Mouse (Mus musculus) retina, postnatal 1 day (tissue): ENCODE results near the gene Pgghg.
A peak's percentile ranks its signal among the peaks of the same experiment; 100 is the strongest.
"Not testable (repeated sequence)": the region's sequence is repeated elsewhere in the genome, so short reads cannot be mapped to it uniquely, and the experiment has no call there.

ENCODE experiments used
- DNase-seq: peaks from one replicate; pipeline ENCODE4 v3.0.0-alpha.2; 2012

Pgghg gene

DNA sequence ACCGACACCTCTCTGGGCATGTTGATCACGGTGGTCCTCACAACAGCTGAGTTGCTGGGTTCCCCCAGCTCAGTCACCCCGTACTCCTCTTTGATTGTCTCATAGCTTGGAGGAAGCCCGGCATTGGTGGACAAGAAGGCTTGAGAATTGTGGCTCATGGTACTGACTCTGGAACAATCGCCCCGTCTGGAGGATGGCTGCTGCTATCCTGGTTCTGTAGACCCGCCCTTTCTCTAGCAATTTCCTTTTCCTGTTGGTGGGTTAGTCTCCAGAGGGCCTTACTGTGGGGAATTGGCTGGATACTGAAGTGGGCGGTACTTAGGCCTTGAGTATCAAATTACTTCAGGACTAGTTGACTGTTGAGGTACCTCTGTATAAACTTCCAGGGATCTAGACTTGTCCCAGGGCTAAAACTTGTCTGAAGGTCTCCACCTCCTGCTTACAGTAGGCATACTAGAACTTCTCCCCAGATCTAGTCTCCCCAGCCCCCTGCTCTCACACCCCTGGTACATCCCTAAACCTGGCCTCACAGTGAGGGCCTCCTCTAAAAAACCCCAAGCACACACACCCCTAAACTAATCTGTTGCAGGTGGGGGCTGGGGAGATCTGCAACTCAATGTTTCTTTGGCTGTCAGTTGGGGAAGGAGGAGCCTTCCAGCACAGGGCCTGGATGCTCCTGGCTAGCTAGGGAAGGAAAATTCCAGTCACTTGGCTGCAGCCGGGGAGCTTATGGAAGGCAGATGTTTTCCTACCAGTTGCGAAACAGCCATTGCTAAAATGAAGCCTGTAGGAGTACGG is 14.8 kb downstream of the Pgghg start, which contains the start of the genes Gm45717 and Ifitm2:
Gm45717 (minus strand) TSS at position 180 of the 798 bp plus-strand sequence.
Ifitm2 (minus strand) TSS at position 230 of the 798 bp plus-strand sequence.
- DNase-seq = peak; percentile 62

DNA sequence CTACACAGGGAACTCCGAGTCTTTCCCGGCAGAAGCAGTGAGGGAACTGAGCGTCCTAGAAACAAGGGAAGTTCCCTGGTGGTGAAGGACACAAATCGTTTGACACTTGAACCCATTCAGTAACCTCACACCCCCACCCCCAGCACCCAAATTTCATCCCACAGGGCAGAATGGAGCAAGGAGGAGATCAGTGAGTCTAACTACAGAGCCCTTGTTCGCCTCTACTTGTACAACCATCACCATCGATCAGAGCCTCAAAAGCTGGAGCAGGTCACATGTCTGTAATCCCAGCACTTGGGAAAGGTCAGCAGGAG is 15.3 kb downstream of the Pgghg start:
- no peak for DNase-seq

GRCm38 (mm10) chr7:140959181-140959901 is 18.1 kb downstream of the Pgghg start:
- peak; percentile 85 for DNase-seq

GRCm38 (mm10) chr7:140960026-140960425 is 18.8 kb downstream of the Pgghg start:
- no peak for DNase-seq

- no peak for DNase-seq
Measured at GRCm38 (mm10) chr7:140961416-140961815, 20.2 kb downstream of the Pgghg start.

GRCm38 (mm10) chr7:140962733-140963132 is 21.5 kb downstream of the Pgghg start:
- DNase-seq = no peak

GRCm38 (mm10) chr7:140966921-140967320 is 25.7 kb downstream of the Pgghg start, which contains the start of gene Ifitm1:
TSS of gene Ifitm1 (plus strand) at chr7:140967221.
- no peak for DNase-seq

DNA sequence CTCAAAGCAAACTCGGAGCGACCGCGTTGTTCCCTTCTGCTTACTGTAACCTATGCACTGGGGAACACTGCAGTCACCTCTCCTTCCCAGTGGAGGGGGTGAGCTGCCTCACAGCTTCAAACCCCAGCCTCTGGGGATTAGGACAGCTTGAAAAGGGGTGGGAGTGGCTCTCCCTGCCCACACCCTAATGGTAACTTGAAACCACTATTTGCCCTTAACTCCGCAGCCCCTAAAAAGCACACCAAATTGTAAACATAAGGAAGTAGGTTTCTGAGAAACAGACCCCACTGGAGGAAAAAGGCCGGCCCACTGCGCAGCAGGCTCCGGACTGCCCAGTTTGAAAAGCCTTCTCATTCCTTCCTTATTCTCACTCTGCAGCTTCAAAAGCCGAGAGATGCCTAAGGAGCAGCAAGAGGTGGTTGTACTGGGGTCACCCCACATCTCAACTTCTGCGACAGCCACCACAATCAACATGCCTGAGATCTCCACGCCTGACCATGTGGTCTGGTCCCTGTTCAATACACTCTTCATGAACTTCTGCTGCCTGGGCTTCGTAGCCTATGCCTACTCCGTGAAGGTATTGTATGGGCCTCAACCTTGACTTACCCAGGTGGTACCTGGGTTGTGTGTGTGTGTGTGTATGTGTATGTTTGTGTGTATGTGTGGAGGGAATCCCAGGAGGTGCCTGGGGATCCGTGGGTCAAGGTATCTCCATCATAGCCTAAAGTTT is 26.8 kb downstream of the Pgghg start:
- no peak for DNase-seq

DNA sequence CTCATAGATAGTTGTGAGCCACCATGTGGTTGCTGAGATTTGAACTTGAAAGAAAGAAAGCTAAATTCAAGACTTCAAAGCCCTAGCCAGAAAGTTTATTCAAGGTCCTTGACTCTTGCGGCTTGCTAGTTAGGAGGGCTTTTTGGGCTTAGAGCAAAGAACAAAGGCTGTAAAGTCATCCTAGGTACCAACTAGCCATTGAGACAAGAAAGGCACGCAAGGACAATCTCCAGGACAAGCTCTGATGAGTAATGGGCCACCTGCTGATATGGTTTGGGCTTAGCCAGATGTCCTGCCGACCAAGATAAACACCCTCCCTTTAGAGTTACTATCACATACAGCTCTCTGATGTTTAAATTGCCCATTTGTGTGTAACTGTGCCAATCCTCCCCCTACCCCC is 27.5 kb downstream of the Pgghg start:
- DNase-seq = not testable (repeated sequence)

DNA sequence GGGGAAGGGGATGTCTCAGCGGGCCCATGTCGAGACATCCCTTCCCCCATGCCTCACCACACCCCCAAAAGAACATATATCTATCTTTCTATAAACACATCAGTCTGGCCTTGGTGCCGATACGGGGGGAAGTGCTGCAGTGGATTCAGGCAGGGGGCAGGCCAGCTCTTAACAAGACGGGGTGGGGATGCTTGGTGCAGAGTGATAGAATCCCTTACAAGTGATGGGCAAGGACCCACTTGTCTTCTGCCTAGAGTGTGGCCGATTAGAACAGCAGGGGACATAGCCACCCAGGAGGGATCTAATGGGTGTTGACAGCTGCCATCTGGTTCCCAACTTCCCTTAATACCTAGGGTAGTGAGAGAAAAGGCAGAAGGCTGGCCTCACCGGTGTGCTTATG is 29.7 kb downstream of the Pgghg start:
- peak; percentile 48 for DNase-seq

GRCm38 (mm10) chr7:140971479-140972171 is 30.4 kb downstream of the Pgghg start:
- DNase-seq = no peak

DNA sequence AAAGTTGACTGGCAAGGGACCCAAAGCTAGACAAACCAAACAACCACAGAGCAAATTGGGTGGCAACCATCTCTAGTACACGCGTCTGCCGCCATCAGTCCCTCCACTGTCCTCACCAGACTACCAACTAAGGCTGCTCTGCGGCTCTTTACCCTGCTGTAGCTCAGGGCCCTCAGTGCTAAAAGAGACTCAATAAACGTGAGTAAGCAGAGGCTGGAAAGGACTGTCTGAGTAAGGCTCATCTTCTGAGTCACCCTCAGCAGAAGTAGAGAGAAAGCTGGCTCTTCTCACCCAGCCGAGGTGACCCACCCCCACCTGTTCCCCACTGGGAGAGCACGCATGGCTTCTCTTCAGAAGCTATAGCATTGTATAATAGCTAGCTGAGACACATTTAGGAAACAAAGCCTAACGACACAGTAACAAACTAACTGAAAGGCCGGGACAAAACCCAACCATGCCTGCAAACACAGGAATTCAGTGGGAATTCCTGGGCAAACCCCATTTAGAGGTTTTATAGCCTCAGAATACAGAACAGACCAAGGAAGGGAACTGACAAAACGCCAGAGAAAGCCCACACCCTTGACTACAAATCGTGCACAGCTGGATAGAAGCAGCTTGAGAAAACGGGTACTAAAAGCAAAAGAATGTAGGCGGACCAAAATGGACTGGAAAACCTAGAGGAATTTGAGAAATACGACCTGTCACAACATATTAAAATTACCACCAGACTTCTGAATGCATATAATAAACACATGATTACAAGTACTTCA is 32.4 kb downstream of the Pgghg start:
- no peak for DNase-seq

DNA sequence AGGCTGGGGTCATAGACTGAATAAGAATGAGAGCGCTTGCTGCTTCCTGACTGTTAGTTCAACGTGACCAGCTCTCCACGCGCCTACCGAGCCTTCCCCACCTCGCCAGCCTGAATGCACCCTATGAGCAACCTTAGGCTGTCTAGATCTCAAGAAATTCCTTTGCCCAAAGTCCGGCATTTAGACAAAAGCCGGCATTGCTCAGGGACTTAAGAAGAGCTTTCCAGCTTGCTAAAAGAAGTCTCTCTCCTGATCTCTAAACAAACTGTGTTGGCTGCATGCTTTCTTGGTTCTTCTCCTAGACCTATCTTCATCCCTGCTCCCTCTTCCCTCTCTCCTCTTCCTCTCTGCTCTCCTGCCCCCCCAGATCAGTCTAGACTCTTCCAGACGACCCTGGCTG is 33.7 kb downstream of the Pgghg start:
- DNase-seq = no peak

- DNase-seq = no peak
Measured at GRCm38 (mm10) chr7:140975465-140975864, 34.3 kb downstream of the Pgghg start.

DNA sequence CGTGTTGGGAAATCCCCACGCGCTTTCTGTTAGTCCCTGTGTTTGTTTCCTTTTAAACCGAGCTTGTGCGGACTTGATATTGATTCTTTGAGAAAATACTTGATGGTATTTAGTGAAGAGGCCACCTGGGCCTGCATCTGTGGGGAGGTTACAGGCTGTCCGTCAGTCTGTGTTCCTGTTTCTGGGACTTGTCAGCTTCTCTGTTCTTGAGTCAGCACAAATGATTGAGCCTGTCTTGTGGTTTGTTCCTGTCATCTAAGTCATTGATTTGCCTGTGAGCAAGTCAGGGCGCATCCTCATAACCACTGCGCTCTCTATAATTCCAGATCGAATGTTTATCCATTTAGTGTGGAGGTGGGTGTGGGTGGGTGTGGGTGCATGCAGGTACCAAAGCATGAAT is 35.5 kb downstream of the Pgghg start:
- not testable (repeated sequence) for DNase-seq

DNA sequence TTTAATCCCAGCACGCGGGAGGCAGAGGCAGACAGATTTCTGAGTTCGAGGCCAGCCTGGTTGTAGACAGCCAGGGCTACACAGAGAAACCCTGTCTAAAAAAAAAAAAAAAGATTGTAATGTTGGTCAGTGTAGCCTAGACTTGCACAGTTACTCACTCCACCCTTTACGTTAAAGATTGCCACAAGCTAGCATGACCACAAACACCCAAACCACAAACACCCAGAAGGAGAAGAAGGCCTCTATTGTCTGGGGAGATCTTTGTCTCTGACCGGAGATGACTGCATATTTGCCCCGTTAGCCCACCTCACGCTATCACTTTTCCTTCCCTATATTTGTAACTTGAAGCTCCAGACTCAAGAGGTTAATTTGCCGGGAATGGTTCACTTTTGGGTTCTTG is 40.5 kb downstream of the Pgghg start:
- DNase-seq = no peak

- no peak for DNase-seq
Measured at GRCm38 (mm10) chr7:140982971-140983370, 41.8 kb downstream of the Pgghg start.

DNA sequence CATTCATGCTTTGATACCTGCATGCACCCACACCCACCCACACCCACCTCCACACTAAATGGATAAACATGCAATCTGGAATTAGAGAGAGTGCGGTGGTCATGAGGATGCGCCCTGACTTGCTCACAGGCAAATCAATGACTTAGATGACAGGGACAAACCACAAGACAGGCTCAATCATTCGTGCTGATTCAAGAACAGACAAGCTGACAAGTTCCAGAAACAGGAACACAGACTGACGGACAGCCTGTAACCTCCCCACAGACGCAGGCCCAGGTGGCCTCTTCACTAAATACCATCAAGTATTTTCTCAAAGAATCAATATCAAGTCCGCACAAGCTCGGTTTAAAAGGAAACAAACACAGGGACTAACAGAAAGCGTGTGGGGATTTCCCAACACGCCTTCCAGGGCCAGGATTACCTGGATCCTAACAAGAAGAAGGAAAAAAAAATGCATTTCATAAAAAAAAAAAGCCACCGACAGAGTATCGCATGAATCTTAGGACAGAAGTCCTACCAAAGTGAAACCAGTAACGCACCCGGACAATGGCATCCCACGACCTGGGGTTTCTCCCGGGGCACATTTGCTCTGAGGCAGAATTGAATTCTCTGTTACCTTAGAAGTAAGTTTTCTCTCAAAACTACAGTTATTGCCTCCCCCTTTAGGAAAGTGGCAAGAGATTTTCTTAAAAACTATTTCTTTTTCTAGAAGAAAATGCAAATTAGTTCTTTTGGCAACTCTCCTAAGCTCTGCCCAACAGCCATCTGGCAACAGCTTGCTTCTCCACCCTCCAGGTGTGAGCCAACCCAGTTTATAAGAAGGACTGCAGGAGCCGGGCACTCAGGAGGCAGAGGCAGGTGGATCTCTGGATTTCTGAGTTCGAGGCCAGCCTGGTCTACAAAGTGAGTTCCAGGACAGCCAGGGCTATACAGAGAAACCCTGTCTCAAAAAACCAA is 46.3 kb downstream of the Pgghg start:
- DNase-seq = no peak

- DNase-seq = no peak
Measured at GRCm38 (mm10) chr7:140989022-140989421, 47.8 kb downstream of the Pgghg start.

DNA sequence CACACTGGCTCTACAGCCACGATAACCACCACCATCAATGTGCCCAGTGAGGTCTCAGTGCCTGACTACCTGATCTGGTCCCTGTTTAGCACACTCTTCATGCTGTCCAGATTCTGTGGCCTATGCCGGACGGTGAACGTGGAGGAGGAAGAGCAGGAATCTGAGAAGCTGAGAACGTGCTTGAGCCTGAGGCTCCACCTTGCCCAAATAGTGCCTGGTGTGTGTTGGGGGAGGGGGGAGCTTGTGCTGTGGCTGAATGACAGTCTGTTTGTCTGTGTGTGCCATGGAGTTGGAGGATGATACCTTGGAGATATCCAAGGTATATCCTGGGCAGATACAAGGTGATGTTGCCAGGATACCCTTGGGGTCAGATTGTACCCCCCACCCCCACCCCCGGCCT is 49.0 kb downstream of the Pgghg start:
- DNase-seq = no peak

DNA sequence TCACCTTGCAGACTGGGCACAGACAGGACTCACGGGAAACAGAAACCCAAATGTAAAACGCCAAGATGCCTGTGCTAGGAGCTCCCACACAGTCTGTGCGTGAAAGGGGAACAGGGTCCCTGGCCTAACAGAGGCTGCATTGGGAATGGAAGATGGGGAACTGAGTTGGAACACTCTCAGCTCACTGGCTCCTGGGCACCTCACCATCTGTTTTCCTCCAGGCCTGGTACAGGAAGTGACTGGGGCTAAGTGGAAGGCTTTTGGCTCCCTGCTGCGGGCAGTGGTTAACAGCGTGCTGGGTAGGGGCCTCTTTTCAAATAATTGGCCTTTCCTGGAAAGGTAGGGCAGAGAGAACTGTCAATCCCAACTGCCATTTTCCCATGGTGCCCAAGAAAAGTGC is 49.4 kb downstream of the Pgghg start:
- no peak for DNase-seq
